In the genomic region with DNA sequence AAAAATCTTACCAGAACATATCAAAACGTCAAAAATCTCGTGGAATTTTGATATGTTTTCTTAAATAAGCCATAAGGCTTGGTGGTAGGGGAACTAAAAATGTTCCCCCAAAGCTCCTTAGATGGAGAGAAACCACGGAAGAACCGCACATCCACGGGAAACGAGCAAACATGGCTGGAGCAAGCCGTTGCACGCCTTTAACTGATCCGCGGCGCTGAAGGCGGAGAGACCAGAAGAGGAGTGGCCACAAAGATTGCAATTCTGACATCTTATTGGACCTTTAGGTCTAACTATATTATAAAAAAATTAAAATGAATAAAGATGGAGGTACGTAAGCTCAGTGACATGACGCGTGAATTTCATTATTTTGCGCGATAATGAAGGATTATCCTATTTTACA, we compare ENCODE assay signal across 8 mouse cellular contexts.
DNase-seq lines count a peak whose midpoint lies in the region; ATAC-seq and TF ChIP-seq lines count a peak whose summit lies in the region.

No protein-coding gene starts in this region.

- TF ChIP-seq POLR2A in thymus, adult 2 months (IDR thresholded peaks at IDR 0.05; ENCODE audit: control insufficient read depth, extremely low read depth, insufficient read depth, low read length, poor library complexity): no peak

- no peaks in the 10 kb centered on the region for H3K4me1 ChIP-seq in forebrain, embryonic 15.5 days
- no peaks in the 10 kb centered on the region for H3K4me1 ChIP-seq in intestine, embryonic 14.5 days (replicated peaks; ENCODE audit: control insufficient read depth, insufficient read depth, low read length)
- H3K4me1 ChIP-seq in thymus, adult 2 months (replicated peaks; ENCODE audit: control insufficient read depth, insufficient read depth, low read length): no peaks in the 10 kb centered on the region

- no peaks in the 10 kb centered on the region for H3K36me3 ChIP-seq in forebrain, embryonic 15.5 days
- H3K36me3 ChIP-seq in intestine, embryonic 14.5 days (ENCODE audit: control insufficient read depth, insufficient read depth, low read length): no peaks in the 10 kb centered on the region
- H3K36me3 ChIP-seq in thymus, adult 2 months (ENCODE audit: control insufficient read depth, insufficient read depth, low read length): no peaks in the 10 kb centered on the region

- POLR2A ChIA-PET in Patski (lab: Charles Lee): interaction anchor here (1.3 kb wide), 1 partner anchor 134 kb away, joined by 3 read pairs; no protein-coding TSS in a partner anchor

- ATAC-seq in Patski: peak; percentile 27
- ATAC-seq in forebrain, embryonic 15.5 days (replicated peaks): peak; percentile 58
- no peak for ATAC-seq in intestine, embryonic 14.5 days (replicated peaks; ENCODE audit: low FRiP score, low TSS enrichment, low read depth)

- no peak overlapping the region for H3K9ac ChIP-seq in forebrain, embryonic 15.5 days (replicated peaks)
- H3K9ac ChIP-seq in intestine, embryonic 14.5 days (ENCODE audit: low read length): peak overlapping the region; percentile 52

- WGBS in forebrain, embryonic 15.5 days: 70% methylated on average over 17 of the region's 17 CpGs
- WGBS in intestine, embryonic 14.5 days: 79% methylated on average over 17 of the region's 17 CpGs
- WGBS in thymus, adult 2 months: 94% methylated on average over 17 of the region's 17 CpGs

- CTCF ChIA-PET in Patski (lab: Charles Lee): interaction anchor here (1.2 to 2.6 kb wide), 3 partner anchors 22 to 191 kb away, joined by 3 to 9 read pairs (median 3); no protein-coding TSS in a partner anchor

- no peak for DNase-seq in gastrocnemius, adult 2 months
- no peak for DNase-seq in gastrocnemius, adult 18-20 months (ENCODE audit: low spot score)
- DNase-seq in Patski (ENCODE audit: low read depth, low spot score): no peak
- DNase-seq in intestine, embryonic 14.5 days (ENCODE audit: low spot score): no peak
- peak; percentile 70 for DNase-seq in lung, postnatal 25 days (ENCODE audit: low spot score)
- peak; percentile 49 for DNase-seq in retina, embryonic 14.5 days (ENCODE audit: low spot score)
- DNase-seq in thymus, adult 2 months: no peak

- in situ Hi-C loops in Patski (cut with MboI; ENCODE audit: low pct_unique_long_range_greater_than_20kb): loop anchor here (5.0 to 25.0 kb wide), 5 partner anchors 139 to 1604 kb away; a partner anchor contains a TSS

- intact Hi-C loops in gastrocnemius, adult 2 months (cut with DNase I): loop anchor here (10.0 kb wide), 2 partner anchors 452 to 502 kb away; a partner anchor contains a TSS

- H3K27me3 ChIP-seq in Patski: peaks cover 11% of the 10 kb centered on the region
- no peaks in the 10 kb centered on the region for H3K27me3 ChIP-seq in forebrain, embryonic 15.5 days
- no peaks in the 10 kb centered on the region for H3K27me3 ChIP-seq in intestine, embryonic 14.5 days (replicated peaks; ENCODE audit: control insufficient read depth, insufficient read depth, low read length)
- no peaks in the 10 kb centered on the region for H3K27me3 ChIP-seq in thymus, adult 2 months (ENCODE audit: control insufficient read depth, insufficient read depth, low read length)

- peak overlapping the region; percentile 35 for H3K4me2 ChIP-seq in forebrain, embryonic 15.5 days (replicated peaks)
- peak overlapping the region; percentile 41 for H3K4me2 ChIP-seq in intestine, embryonic 14.5 days (ENCODE audit: low read length)

- H3K27ac ChIP-seq in gastrocnemius, adult 2 months: peak overlapping the region; percentile 86
- H3K27ac ChIP-seq in forebrain, embryonic 15.5 days (replicated peaks): no peak overlapping the region
- no peak overlapping the region for H3K27ac ChIP-seq in intestine, embryonic 14.5 days (ENCODE audit: low read depth)
- H3K27ac ChIP-seq in thymus, adult 2 months (ENCODE audit: control insufficient read depth, insufficient read depth, low read length): no peak overlapping the region

- peak overlapping the region; percentile 87 for H3K4me3 ChIP-seq in gastrocnemius, adult 2 months
- peak overlapping the region; percentile 47 for H3K4me3 ChIP-seq in forebrain, embryonic 15.5 days
- H3K4me3 ChIP-seq in intestine, embryonic 14.5 days (ENCODE audit: low read depth, low read length): peak overlapping the region; percentile 40
- H3K4me3 ChIP-seq in thymus, adult 2 months (ENCODE audit: control insufficient read depth, insufficient read depth, low read length): no peak overlapping the region

- TF ChIP-seq CTCF in gastrocnemius, adult 2 months (IDR thresholded peaks at IDR 0.05): no peak
- TF ChIP-seq CTCF in Patski (IDR thresholded peaks at IDR 0.05): no peak
- no peak for TF ChIP-seq CTCF in thymus, adult 2 months (IDR thresholded peaks at IDR 0.05; ENCODE audit: borderline replicate concordance, control insufficient read depth, extremely low read depth, insufficient read depth, low read length, poor library complexity)

- no peaks in the 10 kb centered on the region for H3K9me3 ChIP-seq in forebrain, embryonic 15.5 days
- H3K9me3 ChIP-seq in intestine, embryonic 14.5 days (ENCODE audit: control insufficient read depth, low read length): no peaks in the 10 kb centered on the region

Comparison
In these comparisons a context has a peak if more than half of its experiments do, and no peak if none do; other contexts are left out.
1. DNase-seq: peak in lung, postnatal 25 days (single experiment) and retina, embryonic 14.5 days (single experiment); none in gastrocnemius, adult 2 months (single experiment), gastrocnemius, adult 18-20 months (single experiment), Patski (single experiment), intestine, embryonic 14.5 days (single experiment) and thymus, adult 2 months (single experiment).